9 mouse cellular contexts compared by ENCODE assay signal in the genomic region with DNA sequence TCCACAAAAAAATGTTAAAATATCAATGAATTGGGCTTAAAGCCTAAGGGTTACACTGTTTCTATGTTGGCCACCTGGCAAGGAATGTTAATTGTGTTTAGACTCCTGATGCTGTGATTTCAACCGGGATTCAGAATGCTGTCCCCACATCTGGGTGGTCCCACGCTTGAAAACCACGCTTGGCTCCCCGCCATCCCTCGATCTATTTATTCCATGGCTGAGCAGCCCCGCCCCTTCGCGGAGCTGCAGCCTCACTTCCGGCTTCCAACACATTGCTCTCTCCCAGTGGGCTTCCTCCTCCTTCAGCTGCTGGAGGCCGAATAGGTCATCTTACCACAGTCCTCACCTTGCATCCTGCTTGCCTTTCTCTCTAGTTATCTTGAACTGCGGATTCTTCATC. TPM values are rescaled to one million over a fixed set of nuclear protein-coding genes. Genes with fewer than 3 reads are reported as not detected.
DNase-seq lines count a peak whose midpoint lies in the region; ATAC-seq and TF ChIP-seq lines count a peak whose summit lies in the region.
"Had no signal": no experiment of that assay in that cellular context is flagged by ENCODE, and none has a peak within 500 bp of the region (broad histone marks: within the 10 kb centered on the region; RNA-seq: fewer than 3 reads in every experiment).

No protein-coding gene starts in this region.

- no peak for TF ChIP-seq CTCF in bone marrow macrophage, adult 2 months (IDR thresholded peaks at IDR 0.05; ENCODE audit: low read depth, low read length)

- H3K27ac ChIP-seq in bone marrow macrophage, adult 2 months (ENCODE audit: insufficient read depth, low read depth, low read length) = peak overlapping the region; percentile 85
- H3K27ac ChIP-seq in hindbrain, embryonic 10.5 days = peak overlapping the region; percentile 95
- peak overlapping the region; percentile 75 for H3K27ac ChIP-seq in liver, embryonic 12.5 days
- H3K27ac ChIP-seq in midbrain, embryonic 16.5 days (ENCODE audit: low read length) = peak overlapping the region; percentile 88

- peaks cover 17% of the 10 kb centered on the region for H3K4me1 ChIP-seq in bone marrow macrophage, adult 2 months (ENCODE audit: control insufficient read depth, insufficient read depth, low read length)
- H3K4me1 ChIP-seq in hindbrain, embryonic 10.5 days (replicated peaks) = peaks cover 22% of the 10 kb centered on the region
- H3K4me1 ChIP-seq in liver, embryonic 12.5 days = peaks cover 22% of the 10 kb centered on the region
- peaks cover 13% of the 10 kb centered on the region for H3K4me1 ChIP-seq in midbrain, embryonic 16.5 days (ENCODE audit: control insufficient read depth, insufficient read depth, low read length)

- 3% methylated on average over 11 of the region's 11 CpGs for WGBS in hindbrain, embryonic 10.5 days
- WGBS in liver, embryonic 12.5 days (ENCODE audit: insufficient replicate concordance) = 2% methylated on average over 11 of the region's 11 CpGs
- 4% methylated on average over 11 of the region's 11 CpGs for WGBS in midbrain, embryonic 16.5 days

- no peaks in the 10 kb centered on the region for H3K27me3 ChIP-seq in hindbrain, embryonic 10.5 days (ENCODE audit: insufficient read depth, poor library complexity, severe bottlenecking)
- H3K27me3 ChIP-seq in liver, embryonic 12.5 days (replicated peaks) = no peaks in the 10 kb centered on the region
- H3K27me3 ChIP-seq in midbrain, embryonic 16.5 days (ENCODE audit: control insufficient read depth, insufficient read depth, low read depth, low read length) = no peaks in the 10 kb centered on the region

- peak overlapping the region; percentile 78 for H3K4me2 ChIP-seq in liver, embryonic 12.5 days
- H3K4me2 ChIP-seq in midbrain, embryonic 16.5 days (ENCODE audit: low read length) = peak overlapping the region; percentile 53

- H3K9ac ChIP-seq in liver, embryonic 12.5 days = peak overlapping the region; percentile 65
- peak overlapping the region; percentile 63 for H3K9ac ChIP-seq in midbrain, embryonic 16.5 days (ENCODE audit: low read depth, low read length)

- H3K4me3 ChIP-seq in bone marrow macrophage, adult 2 months (ENCODE audit: insufficient read depth, low read length) = no peak overlapping the region
- peak overlapping the region; percentile 49 for H3K4me3 ChIP-seq in hindbrain, embryonic 10.5 days
- peak overlapping the region; percentile 49 for H3K4me3 ChIP-seq in liver, embryonic 12.5 days
- H3K4me3 ChIP-seq in midbrain, embryonic 16.5 days (ENCODE audit: low read depth, low read length) = peak overlapping the region; percentile 3; the same call in 1 of the 2 replicates

- peak; percentile 37 for DNase-seq in layer of hippocampus, adult 9-11 months
- DNase-seq in layer of hippocampus, adult 18-20 months (ENCODE audit: low spot score in 2 of 2) = no peak
- peak; percentile 78 for DNase-seq in hindbrain, embryonic 10.5 days (ENCODE audit: low spot score)
- DNase-seq in natural killer cell, adult 2 months (ENCODE audit: low spot score in 2 of 2) = no peak

- no peaks in the 10 kb centered on the region for H3K9me3 ChIP-seq in hindbrain, embryonic 10.5 days
- H3K9me3 ChIP-seq in liver, embryonic 12.5 days (replicated peaks) = no peaks in the 10 kb centered on the region
- H3K9me3 ChIP-seq in midbrain, embryonic 16.5 days (replicated peaks; ENCODE audit: control insufficient read depth, low read length, poor library complexity, severe bottlenecking) = no peaks in the 10 kb centered on the region

- no peaks in the 10 kb centered on the region for H3K36me3 ChIP-seq in hindbrain, embryonic 10.5 days
- no peaks in the 10 kb centered on the region for H3K36me3 ChIP-seq in liver, embryonic 12.5 days
- no peaks in the 10 kb centered on the region for H3K36me3 ChIP-seq in midbrain, embryonic 16.5 days (ENCODE audit: control insufficient read depth, insufficient read depth, low read length)

- ATAC-seq in erythroid progenitor cell, adult 5-6 weeks (replicated peaks; ENCODE audit: low FRiP score, poor library complexity, severe bottlenecking) = peak; percentile 49; the same call in 1 of the 2 replicates
- peak; percentile 46 for ATAC-seq in liver, embryonic 12.5 days
- ATAC-seq in midbrain, embryonic 16.5 days = peak; percentile 54

- TF ChIP-seq POLR2A in bone marrow macrophage, adult 2 months (IDR thresholded peaks at IDR 0.05; ENCODE audit: borderline replicate concordance, low read depth, low read length) = no peak

RNA-seq across cellular contexts. Expression of a gene that starts 8.9 kb away (rescaled TPM):
- not detected for total RNA-seq in layer of hippocampus, adult 18-20 months (2021)
- not detected in 2 replicates for polyA plus RNA-seq in bone marrow macrophage, adult 2 months (2012; ENCODE audit: insufficient read depth, insufficient read length, missing spikeins)
- total RNA-seq in erythroid progenitor cell, adult 5-6 weeks (2015; ENCODE audit: low replicate concordance) = not detected in 2 replicates
- not detected in 2 replicates for total RNA-seq in erythroid progenitor cell, adult 5-6 weeks (2017; ENCODE audit: low replicate concordance)
- not detected in 2 replicates for polyA plus RNA-seq in hindbrain, embryonic 10.5 days (2016; fragmentation: Nextera tagmentation; extraction: Ambion mirVana)
- not detected in 2 replicates for polyA plus RNA-seq in liver, embryonic 12.5 days (2016; fragmentation: Nextera tagmentation; extraction: Ambion mirVana)
- 0.43 TPM in 1 of 2 replicates, not detected in the other for polyA plus RNA-seq in midbrain, embryonic 16.5 days (2015; fragmentation: Nextera tagmentation; extraction: Ambion mirVana)
- total RNA-seq: neutrophil, adult 5-6 weeks had no signal

RNA-seq across cellular contexts. Expression of a gene that starts 19.3 kb away (rescaled TPM):
- 100 to 1,000 TPM; 102 to 108 TPM for total RNA-seq in layer of hippocampus, adult 18-20 months (2021)
- polyA plus RNA-seq in bone marrow macrophage, adult 2 months (2012; ENCODE audit: insufficient read depth, insufficient read length, missing spikeins) = 49.6 and 54.5 TPM in 2 replicates
- total RNA-seq in erythroid progenitor cell, adult 5-6 weeks (2015; ENCODE audit: low replicate concordance) = 26.4 and 29.2 TPM in 2 replicates
- total RNA-seq in erythroid progenitor cell, adult 5-6 weeks (2017; ENCODE audit: low replicate concordance) = 17.5 and 21.9 TPM in 2 replicates
- 59.8 and 65.6 TPM in 2 replicates for polyA plus RNA-seq in hindbrain, embryonic 10.5 days (2016; fragmentation: Nextera tagmentation; extraction: Ambion mirVana)
- polyA plus RNA-seq in liver, embryonic 12.5 days (2016; fragmentation: Nextera tagmentation; extraction: Ambion mirVana) = 25.1 and 26.4 TPM in 2 replicates
- polyA plus RNA-seq in midbrain, embryonic 16.5 days (2015; fragmentation: Nextera tagmentation; extraction: Ambion mirVana) = 54.1 and 57.9 TPM in 2 replicates

RNA-seq across cellular contexts. Expression of a gene that starts 31.3 kb away (rescaled TPM):
- total RNA-seq in layer of hippocampus, adult 18-20 months (2021) = not detected
- not detected in 2 replicates for polyA plus RNA-seq in bone marrow macrophage, adult 2 months (2012; ENCODE audit: insufficient read depth, insufficient read length, missing spikeins)
- total RNA-seq in erythroid progenitor cell, adult 5-6 weeks (2015; ENCODE audit: low replicate concordance) = not detected in 2 replicates
- not detected in 2 replicates for total RNA-seq in erythroid progenitor cell, adult 5-6 weeks (2017; ENCODE audit: low replicate concordance)
- 0.44 TPM in 1 of 2 replicates, not detected in the other for polyA plus RNA-seq in hindbrain, embryonic 10.5 days (2016; fragmentation: Nextera tagmentation; extraction: Ambion mirVana)
- 0.21 TPM in 1 of 2 replicates, not detected in the other for polyA plus RNA-seq in liver, embryonic 12.5 days (2016; fragmentation: Nextera tagmentation; extraction: Ambion mirVana)
- polyA plus RNA-seq in midbrain, embryonic 16.5 days (2015; fragmentation: Nextera tagmentation; extraction: Ambion mirVana) = not detected in 2 replicates
- total RNA-seq: neutrophil, adult 5-6 weeks had no signal

RNA-seq across cellular contexts. Expression of a gene that starts 39.1 kb away (rescaled TPM):
- 1 to 10 TPM; 7.7 to 9.5 TPM for total RNA-seq in layer of hippocampus, adult 18-20 months (2021)
- 4.7 and 8.1 TPM in 2 replicates for polyA plus RNA-seq in bone marrow macrophage, adult 2 months (2012; ENCODE audit: insufficient read depth, insufficient read length, missing spikeins)
- total RNA-seq in erythroid progenitor cell, adult 5-6 weeks (2015; ENCODE audit: low replicate concordance) = 1.1 TPM in 1 of 2 replicates, not detected in the other
- 0.64 and 0.83 TPM in 2 replicates for total RNA-seq in erythroid progenitor cell, adult 5-6 weeks (2017; ENCODE audit: low replicate concordance)
- polyA plus RNA-seq in hindbrain, embryonic 10.5 days (2016; fragmentation: Nextera tagmentation; extraction: Ambion mirVana) = 17.0 TPM in 2 replicates
- 6.8 and 8.4 TPM in 2 replicates for polyA plus RNA-seq in liver, embryonic 12.5 days (2016; fragmentation: Nextera tagmentation; extraction: Ambion mirVana)
- 5.9 and 8.1 TPM in 2 replicates for polyA plus RNA-seq in midbrain, embryonic 16.5 days (2015; fragmentation: Nextera tagmentation; extraction: Ambion mirVana)

RNA-seq across cellular contexts. Expression of a gene that starts 39.2 kb away (rescaled TPM):
- total RNA-seq in layer of hippocampus, adult 18-20 months (2021) = 10 to 100 TPM; 14.1 to 14.2 TPM
- polyA plus RNA-seq in bone marrow macrophage, adult 2 months (2012; ENCODE audit: insufficient read depth, insufficient read length, missing spikeins) = 12.2 and 14.0 TPM in 2 replicates
- total RNA-seq in erythroid progenitor cell, adult 5-6 weeks (2015; ENCODE audit: low replicate concordance) = 4.7 and 6.7 TPM in 2 replicates
- 5.0 and 18.5 TPM in 2 replicates for total RNA-seq in erythroid progenitor cell, adult 5-6 weeks (2017; ENCODE audit: low replicate concordance)
- 49.0 and 50.9 TPM in 2 replicates for polyA plus RNA-seq in hindbrain, embryonic 10.5 days (2016; fragmentation: Nextera tagmentation; extraction: Ambion mirVana)
- 23.8 and 24.7 TPM in 2 replicates for polyA plus RNA-seq in liver, embryonic 12.5 days (2016; fragmentation: Nextera tagmentation; extraction: Ambion mirVana)
- polyA plus RNA-seq in midbrain, embryonic 16.5 days (2015; fragmentation: Nextera tagmentation; extraction: Ambion mirVana) = 39.8 and 43.1 TPM in 2 replicates

Comparison
In these comparisons a context has a peak if more than half of its experiments do, and no peak if none do; other contexts are left out.
1. DNase-seq: peak in layer of hippocampus, adult 9-11 months (single experiment) and hindbrain, embryonic 10.5 days (single experiment); none in layer of hippocampus, adult 18-20 months (0 of 2) and natural killer cell, adult 2 months (0 of 2).
2. Peak in every context shown above with its lines, with median percentiles within 50 percentile points of each other: H3K27ac ChIP-seq and ATAC-seq.